Mouse (Mus musculus) heart, embryonic 15.5 days (tissue): Measurements from ENCODE around the gene Scgb1b30. TPM values are rescaled to one million over a fixed set of nuclear protein-coding genes. Genes with fewer than 3 reads are reported as not detected.
"Not testable (repeated sequence)": the region's sequence is repeated elsewhere in the genome, so short reads cannot be mapped to it uniquely, and the experiment has no call there.

Experiments used
- ATAC-seq: fragments of 200-750 bp; cut with Nextera tagmentation; replicated peaks from 2 replicates; pipeline ENCODE4 v1.8.0; 2017; ENCODE audit warnings: low read depth, moderate TSS enrichment; ENCODE audit not compliant: insufficient number of reproducible peaks, insufficient read depth, low FRiP score
- H3K27ac ChIP-seq: fragments of 300-500 bp; sonication (generic); 2 replicates; pipeline ENCODE4 v1.5.1; 2015; ENCODE audit warnings: mild to moderate bottlenecking, inconsistent platforms
- H3K27me3 ChIP-seq: fragments of 300-500 bp; sonication (generic); 2 replicates; pipeline ENCODE4 v1.6.1; 2015; ENCODE audit warnings: inconsistent platforms
- H3K36me3 ChIP-seq: fragments of 300-500 bp; sonication (generic); 2 replicates; pipeline ENCODE4 v1.6.1; 2015; ENCODE audit warnings: mild to moderate bottlenecking, inconsistent platforms
- H3K4me1 ChIP-seq: fragments of 300-500 bp; sonication (generic); replicated peaks from 2 replicates; pipeline ENCODE4 v1.6.1; 2015; ENCODE audit warnings: inconsistent platforms
- H3K4me2 ChIP-seq: fragments of 300-500 bp; sonication (generic); 2 replicates; pipeline ENCODE4 v1.6.1; 2015; ENCODE audit warnings: inconsistent platforms, mild to moderate bottlenecking, moderate library complexity
- H3K4me3 ChIP-seq: fragments of 300-500 bp; sonication (generic); 2 replicates; pipeline ENCODE4 v1.5.1; 2015; ENCODE audit warnings: mild to moderate bottlenecking, inconsistent platforms
- H3K9ac ChIP-seq: fragments of 300-500 bp; sonication (generic); 2 replicates; pipeline ENCODE4 v1.6.1; 2015; ENCODE audit warnings: mild to moderate bottlenecking, inconsistent platforms
- H3K9me3 ChIP-seq: fragments of 300-500 bp; sonication (generic); replicated peaks from 2 replicates; pipeline ENCODE4 v1.6.1; 2016; ENCODE audit warnings: inconsistent platforms
- WGBS: fragments of 180-500 bp; shearing (Covaris S2); methylation state at CpG from one replicate; pipeline ENCODE4 v1.1.7; 2015; ENCODE audit warnings: mixed read lengths; 5-methylcytosine and 5-hydroxymethylcytosine counted together
- polyA plus RNA-seq: library from polyadenylated mRNA; unstranded; fragments of >200 nt; fragmentation: Nextera tagmentation; extraction: Ambion mirVana; gene quantifications from 2 replicates; pipeline ENCODE4 v1.2.1, GENCODE M21; 2015

Gene Scgb1b30
- not detected in 2 replicates for polyA plus RNA-seq

DNA sequence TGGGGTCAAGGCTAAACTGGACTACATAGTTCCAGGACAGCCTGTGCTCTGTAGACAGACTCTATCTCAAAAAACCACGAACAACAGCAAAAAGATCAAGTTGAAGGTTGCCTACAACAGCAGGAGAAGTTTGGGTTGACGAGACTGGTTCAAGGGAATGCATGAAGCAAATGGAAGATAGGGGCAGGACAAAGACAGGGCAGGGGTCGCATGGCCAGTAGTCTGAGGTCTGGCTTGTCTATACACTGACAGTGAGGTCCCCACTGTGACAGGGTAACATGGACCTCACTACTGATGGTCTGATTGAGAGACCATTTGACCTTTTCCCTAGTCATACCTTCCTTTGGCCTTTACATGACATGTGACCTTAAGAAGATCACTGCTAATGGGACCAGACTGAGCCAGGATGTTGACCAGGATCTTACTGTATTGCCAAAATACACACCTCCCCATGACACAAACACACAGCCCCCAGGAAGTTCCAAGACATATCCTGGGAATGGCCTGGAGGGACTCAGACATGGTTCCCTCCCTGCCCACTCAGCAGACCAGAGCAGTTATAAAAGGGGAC is at the start of gene Scgb1b30:
Gene Scgb1b30, plus strand, starts transcription at position 521 of the 571 bp plus-strand sequence.
- ATAC-seq: no peak
- no peaks in the 10 kb centered on the region for H3K27me3 ChIP-seq
- H3K4me3 ChIP-seq: no peak within 1 kb of the TSS
- WGBS: 72% methylated on average over 3 of the region's 3 CpGs
- H3K9me3 ChIP-seq: 0 out of 2 replicates have a peak, but pooled peaks cover 3% of the 10 kb centered on the region
- H3K4me2 ChIP-seq: no peak within 1 kb of the TSS
- H3K36me3 ChIP-seq: no peaks in the 10 kb centered on the region
- no peak within 1 kb of the TSS for H3K27ac ChIP-seq
- H3K4me1 ChIP-seq: no peaks in the 10 kb centered on the region
- H3K9ac ChIP-seq: no peak within 1 kb of the TSS

DNA sequence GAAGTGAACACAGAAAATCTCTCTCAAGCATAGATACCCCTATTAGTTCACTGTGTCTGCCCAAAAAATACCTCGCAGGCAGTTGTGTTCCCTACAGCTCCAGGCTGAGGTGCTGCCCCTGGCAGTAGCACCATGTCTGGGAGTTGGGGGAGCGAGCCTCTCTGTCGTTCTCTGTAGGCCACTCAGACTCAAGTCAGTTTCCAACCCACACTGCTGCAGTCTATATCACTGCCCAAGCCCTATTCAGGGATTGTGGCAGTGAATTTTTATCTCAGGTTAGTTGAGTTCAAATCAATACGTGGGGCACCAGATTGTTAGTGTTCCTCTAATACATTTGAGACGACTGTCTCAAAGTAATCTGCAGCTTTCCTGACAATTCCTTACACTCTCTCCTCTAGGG is 27.1 kb upstream of the Scgb1b30 start:
- H3K4me1 ChIP-seq, H3K9me3 ChIP-seq, H3K27ac ChIP-seq, ATAC-seq, H3K27me3 ChIP-seq, H3K4me2 ChIP-seq, H3K36me3 ChIP-seq, H3K4me3 ChIP-seq, H3K9ac ChIP-seq: not testable (repeated sequence)
- 71% methylated on average over 5 of the region's 5 CpGs for WGBS

DNA sequence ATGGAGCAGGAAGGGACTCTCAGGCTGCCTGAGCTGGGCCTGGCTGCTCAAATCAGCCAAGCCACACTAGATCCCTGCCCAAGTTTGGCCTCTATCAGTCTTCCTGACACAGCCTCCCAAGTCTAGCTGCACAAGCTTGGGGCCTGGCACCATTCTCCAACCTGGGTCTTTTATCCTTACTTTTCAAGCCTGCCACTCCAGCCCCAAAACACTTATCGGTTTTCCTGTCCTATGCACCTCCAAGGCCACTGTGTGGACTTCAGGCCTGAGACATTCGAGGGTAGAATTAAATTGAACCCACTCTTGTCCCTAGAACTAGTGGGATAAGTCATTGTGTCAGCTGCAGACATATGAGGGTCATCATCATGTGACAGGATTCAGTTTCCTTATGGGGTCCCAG is 4.8 kb downstream of the Scgb1b30 start:
- no peak overlapping the region for H3K9ac ChIP-seq
- no peak for ATAC-seq
- no peaks in the 10 kb centered on the region for H3K27me3 ChIP-seq
- 0 out of 2 replicates have a peak, but pooled peaks cover 3% of the 10 kb centered on the region for H3K9me3 ChIP-seq
- no peak overlapping the region for H3K27ac ChIP-seq
- no peak overlapping the region for H3K4me3 ChIP-seq
- 70% methylated on average over 2 of the region's 2 CpGs for WGBS
- no peak overlapping the region for H3K4me2 ChIP-seq
- H3K4me1 ChIP-seq: no peaks in the 10 kb centered on the region
- no peaks in the 10 kb centered on the region for H3K36me3 ChIP-seq

DNA sequence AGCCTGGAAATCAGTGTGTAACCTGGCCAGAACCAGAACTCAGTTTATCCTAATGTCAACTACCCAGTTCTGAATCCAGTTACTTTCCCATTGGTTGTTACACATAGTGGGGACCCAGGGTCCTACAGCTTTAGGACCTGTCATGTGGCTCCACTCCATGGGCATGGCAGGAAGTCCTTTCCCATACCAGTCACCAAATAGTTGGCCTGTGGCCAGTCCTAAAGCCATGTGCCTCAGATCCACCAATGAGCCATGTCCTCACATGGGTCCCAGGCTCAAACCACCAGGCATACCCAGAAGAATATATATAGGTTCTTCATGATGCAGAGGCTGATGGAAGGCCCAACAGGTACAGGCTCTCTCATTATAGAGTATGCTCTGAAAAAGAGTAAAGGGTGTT is 6.0 kb downstream of the Scgb1b30 start:
- Histone ChIP-seq H3K36me3 (no peaks in the 10 kb centered on the region), H3K4me2 (no peak overlapping the region), H3K27me3 (no peaks in the 10 kb centered on the region), H3K4me3 (no peak overlapping the region), H3K9me3 (no peaks in the 10 kb centered on the region), H3K9ac (no peak overlapping the region), H3K27ac (no peak overlapping the region), H3K4me1 (no peaks in the 10 kb centered on the region)
- ATAC-seq: no peak

DNA sequence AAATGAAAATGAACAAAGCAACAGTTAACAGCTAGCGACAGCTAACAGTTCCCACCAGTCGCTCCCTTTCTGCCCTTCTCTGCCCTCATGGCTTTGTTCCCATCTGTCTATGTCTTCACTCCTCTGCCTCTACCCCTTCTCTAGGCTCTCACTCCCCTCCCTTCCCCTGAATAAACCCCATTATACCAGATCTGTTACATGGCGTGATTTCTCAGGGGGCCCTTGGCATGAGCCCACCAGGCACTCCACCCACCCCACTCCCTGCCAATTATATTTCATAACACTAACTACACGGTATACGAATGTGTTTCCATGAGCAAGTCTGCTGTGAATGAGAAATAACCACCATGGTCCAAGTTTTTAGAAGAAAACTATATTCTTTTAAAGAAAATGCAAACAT is 14.0 kb downstream of the Scgb1b30 start:
- no peak overlapping the region for H3K4me2 ChIP-seq
- ATAC-seq: no peak
- H3K4me1 ChIP-seq: no peaks in the 10 kb centered on the region
- 82% methylated on average over 5 of the region's 5 CpGs for WGBS
- no peaks in the 10 kb centered on the region for H3K9me3 ChIP-seq
- no peaks in the 10 kb centered on the region for H3K27me3 ChIP-seq
- no peak overlapping the region for H3K4me3 ChIP-seq
- no peak overlapping the region for H3K9ac ChIP-seq
- H3K36me3 ChIP-seq: peaks cover 37% of the 10 kb centered on the region
- no peak overlapping the region for H3K27ac ChIP-seq

DNA sequence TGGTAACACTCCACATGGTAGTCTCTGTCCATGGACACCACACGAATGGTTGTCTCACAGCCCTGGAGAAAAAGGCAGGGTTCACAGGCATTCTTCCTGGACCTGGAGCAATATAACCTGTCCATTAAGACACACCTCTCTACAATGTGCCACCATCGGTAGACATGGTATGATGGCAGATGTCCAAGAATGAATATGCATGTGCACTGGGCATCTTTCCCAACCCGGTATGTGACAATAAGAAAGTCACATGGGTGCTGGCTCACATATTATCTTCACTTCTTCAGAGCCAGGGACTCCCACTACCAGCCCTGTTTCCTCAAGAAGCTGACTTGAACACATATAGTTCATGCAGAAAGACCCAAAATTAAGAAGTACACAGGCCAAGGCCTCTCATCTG is 21.4 kb downstream of the Scgb1b30 start:
- 75% methylated on average over 3 of the region's 3 CpGs for WGBS
- peaks cover 5% of the 10 kb centered on the region for H3K4me1 ChIP-seq
- H3K27ac ChIP-seq: no peak overlapping the region
- H3K4me3 ChIP-seq: no peak overlapping the region
- no peak for ATAC-seq
- H3K4me2 ChIP-seq: no peak overlapping the region
- H3K9ac ChIP-seq: no peak overlapping the region
- peaks cover 58% of the 10 kb centered on the region for H3K36me3 ChIP-seq
- H3K27me3 ChIP-seq: no peaks in the 10 kb centered on the region
- no peaks in the 10 kb centered on the region for H3K9me3 ChIP-seq

DNA sequence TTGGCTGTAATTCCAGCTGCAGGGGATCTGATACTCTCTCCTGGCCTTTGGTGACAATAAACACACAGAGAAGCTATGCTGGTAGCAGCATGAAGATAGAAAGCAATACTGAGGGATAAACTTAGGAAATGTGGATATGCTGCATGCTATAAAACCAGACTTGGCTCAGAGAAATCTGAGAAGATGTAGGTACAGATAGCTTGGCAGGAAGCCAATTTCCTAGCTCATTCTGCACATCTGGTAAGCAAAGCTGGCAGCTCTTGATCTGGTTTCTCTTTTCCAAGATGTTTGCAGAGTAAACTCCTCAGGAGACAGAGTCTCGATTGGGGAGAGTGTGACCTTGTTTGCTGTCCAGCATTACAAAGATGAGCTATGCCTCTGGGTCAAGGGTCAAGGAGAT is 25.4 kb downstream of the Scgb1b30 start:
- not testable (repeated sequence) for H3K27ac ChIP-seq, H3K9me3 ChIP-seq, H3K9ac ChIP-seq, H3K4me1 ChIP-seq, H3K4me2 ChIP-seq, H3K4me3 ChIP-seq, ATAC-seq, H3K27me3 ChIP-seq
- WGBS: 29% methylated on average over 1 of the region's 1 CpGs
- H3K36me3 ChIP-seq: peaks cover 22% of the 10 kb centered on the region

DNA sequence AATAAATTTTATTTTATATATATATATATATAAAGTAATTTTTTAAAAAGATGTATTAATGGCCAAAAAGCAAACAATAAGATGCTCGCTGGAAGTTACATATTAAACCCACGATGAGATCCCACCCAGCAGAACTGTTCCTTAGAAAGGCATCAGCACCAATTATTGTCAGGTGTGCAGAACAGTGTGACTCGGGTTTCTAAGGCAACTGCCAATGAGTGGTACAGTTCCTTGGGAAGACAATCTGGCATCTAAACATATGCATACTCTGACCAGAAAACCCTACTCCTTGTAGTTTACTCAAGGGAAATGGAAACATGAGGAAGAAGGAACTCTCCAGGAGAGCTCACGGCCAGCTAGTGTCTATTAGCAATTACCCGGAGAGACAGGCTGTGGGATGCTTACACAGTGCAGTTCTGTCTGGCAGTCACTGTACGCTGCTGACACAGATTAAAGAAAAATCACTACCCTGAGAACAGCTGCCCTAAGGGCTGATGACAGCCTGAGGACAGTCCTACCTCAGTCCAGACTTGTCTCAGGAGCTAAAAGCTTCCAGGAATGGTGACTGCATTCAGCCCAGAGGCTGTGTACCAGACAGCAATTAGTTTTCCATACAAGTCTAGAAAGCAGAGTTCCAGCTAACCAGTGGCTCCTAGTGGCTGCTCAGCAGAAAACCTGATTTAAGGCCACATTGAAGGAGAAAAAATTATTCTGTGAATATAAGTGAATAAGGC is 27.9 kb downstream of the Scgb1b30 start:
- 81% methylated on average over 6 of the region's 6 CpGs for WGBS
- no peak for ATAC-seq

DNA sequence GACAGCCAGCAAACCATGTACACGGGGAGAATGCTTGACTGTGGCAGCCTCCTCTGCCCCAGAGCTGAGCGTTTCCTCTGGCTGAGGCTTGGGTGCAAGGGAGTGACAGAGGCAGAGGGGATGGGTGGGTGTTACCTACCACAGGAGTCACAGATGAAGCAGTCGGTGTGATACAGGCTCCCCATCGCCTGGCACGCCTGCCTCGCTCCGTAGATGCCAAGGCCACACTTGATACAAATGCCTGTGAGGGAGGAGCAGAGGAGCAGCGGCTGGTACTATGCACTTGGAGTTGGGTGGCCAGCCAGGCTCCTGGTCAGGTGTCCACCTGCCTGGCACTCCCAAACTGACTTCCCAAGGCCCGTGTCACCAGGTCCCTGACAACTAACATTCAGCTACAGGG is 30.1 kb downstream of the Scgb1b30 start:
- Histone ChIP-seq H3K36me3 (peaks cover 8% of the 10 kb centered on the region), H3K27me3 (no peaks in the 10 kb centered on the region), H3K4me2 (no peak overlapping the region), H3K4me1 (peaks cover 2% of the 10 kb centered on the region), H3K9me3 (no peaks in the 10 kb centered on the region), H3K9ac (no peak overlapping the region), H3K27ac (no peak overlapping the region), H3K4me3 (no peak overlapping the region)
- WGBS: 91% methylated on average over 9 of the region's 9 CpGs
- ATAC-seq: no peak

More for the DNA sequence above, 27.9 kb downstream of the Scgb1b30 start:
- Histone ChIP-seq H3K36me3 (peaks cover 13% of the 10 kb centered on the region), H3K4me1 (no peaks in the 10 kb centered on the region; the same call in 1 of the 2 replicates), H3K4me2 (no peak overlapping the region), H3K9me3 (no peaks in the 10 kb centered on the region), H3K27me3 (no peaks in the 10 kb centered on the region), H3K4me3 (no peak overlapping the region), H3K27ac (no peak overlapping the region), H3K9ac (no peak overlapping the region)

DNA sequence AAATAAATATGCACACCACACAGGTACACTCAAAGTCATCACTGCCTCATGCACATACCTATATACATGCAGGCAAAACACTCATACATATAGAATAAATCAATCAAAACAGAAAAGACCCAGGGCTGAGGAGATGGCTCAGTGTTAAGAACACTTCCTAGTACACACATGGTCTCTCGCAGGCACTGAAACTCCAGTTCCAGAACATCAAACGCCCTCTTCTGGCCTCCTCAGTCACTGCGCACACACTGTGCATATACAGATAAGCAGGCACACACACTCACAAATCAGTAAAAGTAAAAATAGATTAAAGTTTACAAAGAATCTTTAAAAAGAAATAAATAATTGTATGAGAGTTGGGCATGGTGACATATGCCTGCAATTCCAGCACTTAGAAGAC is 31.1 kb downstream of the Scgb1b30 start:
- Histone ChIP-seq H3K36me3 (peaks cover 8% of the 10 kb centered on the region), H3K4me1 (peaks cover 12% of the 10 kb centered on the region), H3K4me2 (no peak overlapping the region), H3K9me3 (no peaks in the 10 kb centered on the region), H3K9ac (no peak overlapping the region), H3K27me3 (no peaks in the 10 kb centered on the region), H3K27ac (no peak overlapping the region), H3K4me3 (no peak overlapping the region)
- no peak for ATAC-seq
- 86% methylated on average over 3 of the region's 3 CpGs for WGBS

DNA sequence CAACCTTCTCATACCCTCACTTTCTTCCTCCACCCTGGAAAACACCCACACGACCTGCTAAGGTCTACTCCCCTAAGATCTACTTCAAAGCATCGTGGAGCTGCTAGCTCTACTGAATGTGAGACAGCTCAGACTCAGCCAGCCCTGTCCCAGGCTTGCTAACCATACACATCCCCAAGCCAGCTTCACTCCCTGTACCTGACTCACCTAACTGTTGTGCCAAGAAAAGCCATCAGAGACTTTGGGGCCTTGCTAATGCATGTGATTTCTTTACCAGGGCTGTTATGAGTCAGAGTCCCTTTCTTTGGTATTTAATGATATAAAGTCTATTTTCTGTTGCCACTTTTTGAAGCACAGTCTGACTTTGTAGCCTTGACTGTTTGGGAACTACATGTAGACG is 35.9 kb downstream of the Scgb1b30 start:
- no peak for ATAC-seq
- WGBS: 51% methylated on average over 3 of the region's 3 CpGs
- H3K4me1 ChIP-seq: peaks cover 24% of the 10 kb centered on the region
- H3K4me3 ChIP-seq: 0 out of 2 replicates have a peak overlapping the region, but pooled peaks have one; percentile 91
- H3K27ac ChIP-seq: no peak overlapping the region
- peaks cover 8% of the 10 kb centered on the region for H3K36me3 ChIP-seq
- no peaks in the 10 kb centered on the region for H3K27me3 ChIP-seq
- H3K9ac ChIP-seq: peak overlapping the region; percentile 22; the same call in 1 of the 2 replicates
- no peaks in the 10 kb centered on the region for H3K9me3 ChIP-seq
- H3K4me2 ChIP-seq: peak overlapping the region; percentile 79

DNA sequence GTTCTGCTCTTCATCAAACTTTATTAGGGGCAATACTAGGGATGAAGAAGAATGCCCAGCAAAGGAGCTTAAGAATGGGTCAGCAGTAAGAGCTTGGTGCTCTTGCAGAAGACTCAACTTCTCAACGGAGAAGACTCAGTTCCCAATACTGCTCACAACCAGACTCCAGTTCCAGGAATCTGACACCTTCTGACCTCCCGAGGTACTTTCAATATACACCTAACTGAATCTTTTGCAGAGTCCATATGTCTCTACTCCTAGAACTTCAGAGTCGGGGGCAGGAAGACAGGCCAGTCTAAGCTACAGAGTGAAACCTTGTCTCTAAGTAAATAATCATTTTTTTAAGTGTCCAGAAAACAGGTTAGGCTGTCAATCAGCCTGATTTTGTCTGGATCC is 36.7 kb downstream of the Scgb1b30 start:
- peak overlapping the region; percentile 91 for H3K4me3 ChIP-seq
- H3K36me3 ChIP-seq: peaks cover 5% of the 10 kb centered on the region
- H3K4me2 ChIP-seq: peak overlapping the region; percentile 79
- H3K27ac ChIP-seq: no peak overlapping the region
- WGBS: 5% methylated on average over 3 of the region's 3 CpGs
- no peaks in the 10 kb centered on the region for H3K9me3 ChIP-seq
- no peak for ATAC-seq
- H3K27me3 ChIP-seq: no peaks in the 10 kb centered on the region
- peaks cover 24% of the 10 kb centered on the region for H3K4me1 ChIP-seq
- peak overlapping the region; percentile 89 for H3K9ac ChIP-seq
